ENCODE assay signal across 22 mouse cellular contexts in the genomic region with DNA sequence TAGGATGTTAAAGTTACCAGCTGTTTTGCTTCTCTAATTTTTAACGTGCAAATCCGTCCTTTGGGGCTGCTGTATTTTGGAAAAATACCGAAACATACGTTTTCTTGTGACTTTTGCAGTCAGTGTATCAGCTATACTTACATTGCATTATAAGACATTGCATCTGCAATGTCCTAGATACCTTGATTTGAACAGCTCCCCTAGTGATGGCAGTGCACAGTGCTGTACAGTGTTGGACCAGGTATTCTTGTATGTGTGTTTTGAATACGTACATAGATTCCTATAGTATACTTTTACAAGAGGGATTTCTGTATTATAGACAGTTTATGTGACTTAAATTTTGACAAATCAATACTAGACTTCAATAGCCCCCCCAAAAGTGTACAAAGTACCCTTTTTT. TPM values are rescaled to one million over a fixed set of nuclear protein-coding genes. Genes with fewer than 3 reads are reported as not detected.
DNase-seq lines count a peak whose midpoint lies in the region; ATAC-seq and TF ChIP-seq lines count a peak whose summit lies in the region.
"Had no signal": no experiment of that assay in that cellular context is flagged by ENCODE, and none has a peak within 500 bp of the region (broad histone marks: within the 10 kb centered on the region; RNA-seq: fewer than 3 reads in every experiment).

No protein-coding gene starts in this region.

- no peak overlapping the region for H3K4me3 ChIP-seq in forebrain, postnatal 0 days (ENCODE audit: low read depth, low read length)
- no peak overlapping the region for H3K4me3 ChIP-seq in forebrain, embryonic 14.5 days (ENCODE audit: low read depth, low read length)
- H3K4me3 ChIP-seq in hindbrain, postnatal 0 days (ENCODE audit: low read length), result no peak overlapping the region
- no peak overlapping the region for H3K4me3 ChIP-seq in hindbrain, embryonic 14.5 days (replicated peaks; ENCODE audit: low read length)
- H3K4me3 ChIP-seq in midbrain, postnatal 0 days (ENCODE audit: low read depth, low read length), result no peak overlapping the region
- H3K4me3 ChIP-seq in midbrain, embryonic 10.5 days, result no peak overlapping the region
- H3K4me3 ChIP-seq: embryonic facial prominence, embryonic 10.5 days; forebrain, embryonic 13.5 days; heart, embryonic 10.5 days; hindbrain, embryonic 15.5 days had no signal

- peaks cover 86% of the 10 kb centered on the region for H3K36me3 ChIP-seq in forebrain, postnatal 0 days (ENCODE audit: insufficient read depth)
- H3K36me3 ChIP-seq in forebrain, embryonic 14.5 days (ENCODE audit: control insufficient read depth, insufficient read depth, low read length), result peaks cover 98% of the 10 kb centered on the region
- H3K36me3 ChIP-seq in hindbrain, postnatal 0 days (ENCODE audit: insufficient read depth, low read length), result peaks cover 62% of the 10 kb centered on the region
- peaks cover 99% of the 10 kb centered on the region for H3K36me3 ChIP-seq in hindbrain, embryonic 14.5 days (replicated peaks; ENCODE audit: control insufficient read depth, insufficient read depth)
- H3K36me3 ChIP-seq in midbrain, postnatal 0 days (ENCODE audit: insufficient read depth, low read length), result peaks cover 70% of the 10 kb centered on the region
- peaks cover 100% of the 10 kb centered on the region for H3K36me3 ChIP-seq in midbrain, embryonic 10.5 days

- H3K4me2 ChIP-seq in forebrain, postnatal 0 days (ENCODE audit: low read depth), result no peak overlapping the region
- no peak overlapping the region for H3K4me2 ChIP-seq in forebrain, embryonic 14.5 days (ENCODE audit: low read length)
- H3K4me2 ChIP-seq in hindbrain, postnatal 0 days (ENCODE audit: low read depth, low read length), result no peak overlapping the region
- H3K4me2 ChIP-seq in hindbrain, embryonic 14.5 days (replicated peaks), result no peak overlapping the region
- no peak overlapping the region for H3K4me2 ChIP-seq in midbrain, postnatal 0 days (ENCODE audit: low read depth, low read length, poor library complexity, severe bottlenecking)
- H3K4me2 ChIP-seq: forebrain, embryonic 13.5 days; hindbrain, embryonic 15.5 days had no signal

- DNase-seq in forebrain, postnatal 0 days, result no peak
- DNase-seq in forebrain, embryonic 14.5 days (ENCODE audit: low spot score), result no peak
- DNase-seq in hindbrain, postnatal 0 days (ENCODE audit: low spot score), result peak; percentile 10
- DNase-seq in hindbrain, embryonic 14.5 days (ENCODE audit: low spot score), result no peak
- no peak for DNase-seq in midbrain, postnatal 0 days (ENCODE audit: low spot score)
- no peak for DNase-seq in midbrain, embryonic 10.5 days (ENCODE audit: low spot score)
- DNase-seq in cerebellum, postnatal 10 days, result no peak
- DNase-seq: adrenal gland, adult 2 months; adrenal gland, postnatal 25 days; B cell, adult 2 months; cerebellum, adult 18-20 months; cerebellum, adult 9-11 months; gastrocnemius, postnatal 10 days; heart, postnatal 14 days had no signal

- TF ChIP-seq CTCF in forebrain, postnatal 0 days (IDR thresholded peaks at IDR 0.05; ENCODE audit: low read depth), result peak; percentile 45
- TF ChIP-seq CTCF in hindbrain, postnatal 0 days (IDR thresholded peaks at IDR 0.05; ENCODE audit: low read depth), result peak; percentile 53
- TF ChIP-seq CTCF in midbrain, postnatal 0 days (IDR thresholded peaks at IDR 0.05), result peak; percentile 51

- no peak overlapping the region for H3K27ac ChIP-seq in forebrain, postnatal 0 days (ENCODE audit: low read depth, low read length)
- no peak overlapping the region for H3K27ac ChIP-seq in forebrain, embryonic 14.5 days (ENCODE audit: low read depth, low read length)
- no peak overlapping the region for H3K27ac ChIP-seq in hindbrain, postnatal 0 days
- H3K27ac ChIP-seq in hindbrain, embryonic 14.5 days, result no peak overlapping the region
- no peak overlapping the region for H3K27ac ChIP-seq in midbrain, postnatal 0 days (ENCODE audit: low read depth, low read length)
- no peak overlapping the region for H3K27ac ChIP-seq in midbrain, embryonic 10.5 days (replicated peaks)
- H3K27ac ChIP-seq: embryonic facial prominence, embryonic 10.5 days; forebrain, embryonic 13.5 days; heart, embryonic 10.5 days; hindbrain, embryonic 15.5 days had no signal

- no peaks in the 10 kb centered on the region for H3K27me3 ChIP-seq in forebrain, postnatal 0 days (ENCODE audit: insufficient read depth, low read length)
- no peaks in the 10 kb centered on the region for H3K27me3 ChIP-seq in forebrain, embryonic 14.5 days (replicated peaks; ENCODE audit: control insufficient read depth, insufficient read depth, low read length)
- H3K27me3 ChIP-seq in hindbrain, postnatal 0 days (ENCODE audit: insufficient read depth, low read length), result no peaks in the 10 kb centered on the region
- H3K27me3 ChIP-seq in hindbrain, embryonic 14.5 days (ENCODE audit: control insufficient read depth, insufficient read depth, low read length), result no peaks in the 10 kb centered on the region
- H3K27me3 ChIP-seq in midbrain, postnatal 0 days (ENCODE audit: insufficient read depth, low read length), result no peaks in the 10 kb centered on the region
- H3K27me3 ChIP-seq in midbrain, embryonic 10.5 days (ENCODE audit: low read depth, poor library complexity, severe bottlenecking), result no peaks in the 10 kb centered on the region
- H3K27me3 ChIP-seq: CH12.LX; forebrain, embryonic 13.5 days; hindbrain, embryonic 15.5 days; Patski had no signal

- no peaks in the 10 kb centered on the region for H3K9me3 ChIP-seq in forebrain, postnatal 0 days (ENCODE audit: low read length)
- no peaks in the 10 kb centered on the region for H3K9me3 ChIP-seq in forebrain, embryonic 14.5 days (replicated peaks; ENCODE audit: control insufficient read depth, low read length)
- H3K9me3 ChIP-seq in hindbrain, postnatal 0 days (ENCODE audit: low read length), result no peaks in the 10 kb centered on the region
- no peaks in the 10 kb centered on the region for H3K9me3 ChIP-seq in hindbrain, embryonic 14.5 days (ENCODE audit: control insufficient read depth, low read length)
- no peaks in the 10 kb centered on the region for H3K9me3 ChIP-seq in midbrain, postnatal 0 days (ENCODE audit: low read length)
- no peaks in the 10 kb centered on the region for H3K9me3 ChIP-seq in midbrain, embryonic 10.5 days (replicated peaks)
- H3K9me3 ChIP-seq: embryonic facial prominence, embryonic 10.5 days; forebrain, embryonic 13.5 days; heart, embryonic 10.5 days; hindbrain, embryonic 15.5 days had no signal

- peak; percentile 60 for ATAC-seq in forebrain, postnatal 0 days
- ATAC-seq in forebrain, embryonic 14.5 days, result no peak
- ATAC-seq in hindbrain, postnatal 0 days, result peak; percentile 75
- no peak for ATAC-seq in hindbrain, embryonic 14.5 days (ENCODE audit: low FRiP score)
- ATAC-seq in midbrain, postnatal 0 days (ENCODE audit: low FRiP score), result no peak
- peak; percentile 62 for ATAC-seq in megakaryocyte-erythroid progenitor cell, adult 5-6 weeks (replicated peaks; ENCODE audit: low FRiP score, low TSS enrichment, poor library complexity, severe bottlenecking)
- ATAC-seq: forebrain, embryonic 13.5 days; intestine, embryonic 16.5 days; Patski had no signal

- 95% methylated on average over 5 of the region's 5 CpGs for WGBS in forebrain, postnatal 0 days
- 93% methylated on average over 5 of the region's 5 CpGs for WGBS in forebrain, embryonic 14.5 days
- 93% methylated on average over 5 of the region's 5 CpGs for WGBS in hindbrain, postnatal 0 days
- WGBS in hindbrain, embryonic 14.5 days, result 96% methylated on average over 5 of the region's 5 CpGs
- WGBS in midbrain, postnatal 0 days, result 97% methylated on average over 5 of the region's 5 CpGs
- 93% methylated on average over 5 of the region's 5 CpGs for WGBS in midbrain, embryonic 10.5 days

- H3K9ac ChIP-seq in forebrain, postnatal 0 days, result no peak overlapping the region
- H3K9ac ChIP-seq in forebrain, embryonic 14.5 days (ENCODE audit: low read length), result no peak overlapping the region
- no peak overlapping the region for H3K9ac ChIP-seq in hindbrain, postnatal 0 days (replicated peaks; ENCODE audit: low read length)
- H3K9ac ChIP-seq in hindbrain, embryonic 14.5 days, result no peak overlapping the region
- no peak overlapping the region for H3K9ac ChIP-seq in midbrain, postnatal 0 days (replicated peaks; ENCODE audit: low read length, poor library complexity, severe bottlenecking)
- H3K9ac ChIP-seq: forebrain, embryonic 13.5 days; hindbrain, embryonic 15.5 days had no signal

- no peaks in the 10 kb centered on the region for H3K4me1 ChIP-seq in forebrain, postnatal 0 days (ENCODE audit: insufficient read depth)
- no peaks in the 10 kb centered on the region for H3K4me1 ChIP-seq in forebrain, embryonic 14.5 days (ENCODE audit: control insufficient read depth, insufficient read depth, low read length)
- H3K4me1 ChIP-seq in hindbrain, postnatal 0 days (ENCODE audit: insufficient read depth, low read length), result no peaks in the 10 kb centered on the region
- H3K4me1 ChIP-seq in hindbrain, embryonic 14.5 days (replicated peaks; ENCODE audit: control insufficient read depth, insufficient read depth, low read length), result no peaks in the 10 kb centered on the region
- H3K4me1 ChIP-seq in midbrain, postnatal 0 days (ENCODE audit: insufficient read depth, low read length), result no peaks in the 10 kb centered on the region
- H3K4me1 ChIP-seq in midbrain, embryonic 10.5 days, result no peaks in the 10 kb centered on the region
- H3K4me1 ChIP-seq: embryonic facial prominence, embryonic 10.5 days; forebrain, embryonic 13.5 days; heart, embryonic 10.5 days; hindbrain, embryonic 15.5 days had no signal

RNA-seq across cellular contexts. Expression of a gene that starts 8.9 kb away (rescaled TPM):
- total RNA-seq in forebrain, postnatal 0 days (2014; rRNA removed), result 57.9 and 60.8 TPM in 2 replicates
- 47.5 and 49.9 TPM in 2 replicates for polyA plus RNA-seq in forebrain, postnatal 0 days (2015; fragmentation: Nextera tagmentation; extraction: Ambion mirVana)
- polyA plus RNA-seq in forebrain, embryonic 14.5 days (2014; fragmentation: Nextera tagmentation; extraction: Ambion mirVana), result 64.4 and 68.5 TPM in 2 replicates
- total RNA-seq in hindbrain, postnatal 0 days (2014; rRNA removed), result 51.5 and 68.4 TPM in 2 replicates
- polyA plus RNA-seq in hindbrain, postnatal 0 days (2015; fragmentation: Nextera tagmentation; extraction: Ambion mirVana), result 48.7 and 49.2 TPM in 2 replicates
- polyA plus RNA-seq in hindbrain, embryonic 14.5 days (2014; fragmentation: Nextera tagmentation; extraction: Ambion mirVana), result 69.6 and 72.1 TPM in 2 replicates
- total RNA-seq in midbrain, postnatal 0 days (2014; rRNA removed), result 48.9 and 53.6 TPM in 2 replicates
- 48.1 and 49.9 TPM in 2 replicates for polyA plus RNA-seq in midbrain, postnatal 0 days (2015; fragmentation: Nextera tagmentation; extraction: Ambion mirVana)
- polyA plus RNA-seq in midbrain, embryonic 10.5 days (2016; fragmentation: Nextera tagmentation; extraction: Ambion mirVana), result 47.1 and 52.9 TPM in 2 replicates
- 59.7 and 79.5 TPM in 2 replicates for total RNA-seq in megakaryocyte-erythroid progenitor cell, adult 5-6 weeks (2014; fragmentation: Nextera tagmentation)
- total RNA-seq in megakaryocyte-erythroid progenitor cell, adult 5-6 weeks (2017), result 142 and 152 TPM in 2 replicates

RNA-seq across cellular contexts. Expression of a gene that starts 18.5 kb away (rescaled TPM):
- total RNA-seq in forebrain, postnatal 0 days (2014; rRNA removed), result 49.3 and 53.0 TPM in 2 replicates
- 40.2 and 43.9 TPM in 2 replicates for polyA plus RNA-seq in forebrain, postnatal 0 days (2015; fragmentation: Nextera tagmentation; extraction: Ambion mirVana)
- 77.2 and 82.5 TPM in 2 replicates for polyA plus RNA-seq in forebrain, embryonic 14.5 days (2014; fragmentation: Nextera tagmentation; extraction: Ambion mirVana)
- 56.3 and 57.4 TPM in 2 replicates for total RNA-seq in hindbrain, postnatal 0 days (2014; rRNA removed)
- 40.6 and 42.8 TPM in 2 replicates for polyA plus RNA-seq in hindbrain, postnatal 0 days (2015; fragmentation: Nextera tagmentation; extraction: Ambion mirVana)
- polyA plus RNA-seq in hindbrain, embryonic 14.5 days (2014; fragmentation: Nextera tagmentation; extraction: Ambion mirVana), result 55.9 and 56.6 TPM in 2 replicates
- total RNA-seq in midbrain, postnatal 0 days (2014; rRNA removed), result 43.5 and 50.4 TPM in 2 replicates
- 43.2 and 47.9 TPM in 2 replicates for polyA plus RNA-seq in midbrain, postnatal 0 days (2015; fragmentation: Nextera tagmentation; extraction: Ambion mirVana)
- 67.7 and 71.9 TPM in 2 replicates for polyA plus RNA-seq in midbrain, embryonic 10.5 days (2016; fragmentation: Nextera tagmentation; extraction: Ambion mirVana)
- 52.9 and 80.9 TPM in 2 replicates for total RNA-seq in megakaryocyte-erythroid progenitor cell, adult 5-6 weeks (2014; fragmentation: Nextera tagmentation)
- total RNA-seq in megakaryocyte-erythroid progenitor cell, adult 5-6 weeks (2017), result 58.9 and 68.9 TPM in 2 replicates

RNA-seq across cellular contexts. Expression of a gene that starts 18.6 kb away (rescaled TPM):
- total RNA-seq in forebrain, postnatal 0 days (2014; rRNA removed), result 143 and 195 TPM in 2 replicates
- 267 and 334 TPM in 2 replicates for polyA plus RNA-seq in forebrain, postnatal 0 days (2015; fragmentation: Nextera tagmentation; extraction: Ambion mirVana)
- polyA plus RNA-seq in forebrain, embryonic 14.5 days (2014; fragmentation: Nextera tagmentation; extraction: Ambion mirVana), result 283 and 324 TPM in 2 replicates
- total RNA-seq in hindbrain, postnatal 0 days (2014; rRNA removed), result 91.8 and 101 TPM in 2 replicates
- 273 TPM in 2 replicates for polyA plus RNA-seq in hindbrain, postnatal 0 days (2015; fragmentation: Nextera tagmentation; extraction: Ambion mirVana)
- polyA plus RNA-seq in hindbrain, embryonic 14.5 days (2014; fragmentation: Nextera tagmentation; extraction: Ambion mirVana), result 241 and 266 TPM in 2 replicates
- 93.1 and 130 TPM in 2 replicates for total RNA-seq in midbrain, postnatal 0 days (2014; rRNA removed)
- polyA plus RNA-seq in midbrain, postnatal 0 days (2015; fragmentation: Nextera tagmentation; extraction: Ambion mirVana), result 253 and 257 TPM in 2 replicates
- polyA plus RNA-seq in midbrain, embryonic 10.5 days (2016; fragmentation: Nextera tagmentation; extraction: Ambion mirVana), result 279 and 297 TPM in 2 replicates
- 161 and 162 TPM in 2 replicates for total RNA-seq in megakaryocyte-erythroid progenitor cell, adult 5-6 weeks (2014; fragmentation: Nextera tagmentation)
- 154 and 171 TPM in 2 replicates for total RNA-seq in megakaryocyte-erythroid progenitor cell, adult 5-6 weeks (2017)

RNA-seq across cellular contexts. Expression of a gene that starts 46.0 kb away (rescaled TPM):
- total RNA-seq in forebrain, postnatal 0 days (2014; rRNA removed), result 1.00 and 1.2 TPM in 2 replicates
- 0.86 and 1.0 TPM in 2 replicates for polyA plus RNA-seq in forebrain, postnatal 0 days (2015; fragmentation: Nextera tagmentation; extraction: Ambion mirVana)
- 0.77 TPM in 2 replicates for polyA plus RNA-seq in forebrain, embryonic 14.5 days (2014; fragmentation: Nextera tagmentation; extraction: Ambion mirVana)
- 0.94 and 1.2 TPM in 2 replicates for total RNA-seq in hindbrain, postnatal 0 days (2014; rRNA removed)
- 0.76 and 1.2 TPM in 2 replicates for polyA plus RNA-seq in hindbrain, postnatal 0 days (2015; fragmentation: Nextera tagmentation; extraction: Ambion mirVana)
- 0.37 and 0.48 TPM in 2 replicates for polyA plus RNA-seq in hindbrain, embryonic 14.5 days (2014; fragmentation: Nextera tagmentation; extraction: Ambion mirVana)
- 0.22 and 0.94 TPM in 2 replicates for total RNA-seq in midbrain, postnatal 0 days (2014; rRNA removed)
- 0.97 and 1.1 TPM in 2 replicates for polyA plus RNA-seq in midbrain, postnatal 0 days (2015; fragmentation: Nextera tagmentation; extraction: Ambion mirVana)
- 3.6 and 3.7 TPM in 2 replicates for polyA plus RNA-seq in midbrain, embryonic 10.5 days (2016; fragmentation: Nextera tagmentation; extraction: Ambion mirVana)
- total RNA-seq in megakaryocyte-erythroid progenitor cell, adult 5-6 weeks (2014; fragmentation: Nextera tagmentation), result 3.0 and 9.8 TPM in 2 replicates
- 0.91 and 1.3 TPM in 2 replicates for total RNA-seq in megakaryocyte-erythroid progenitor cell, adult 5-6 weeks (2017)

Comparison
In these comparisons a context has a peak if more than half of its experiments do, and no peak if none do; other contexts are left out.
1. ATAC-seq: peak in forebrain, postnatal 0 days (single experiment), hindbrain, postnatal 0 days (single experiment) and megakaryocyte-erythroid progenitor cell, adult 5-6 weeks (single experiment); none in forebrain, embryonic 14.5 days (single experiment), hindbrain, embryonic 14.5 days (single experiment) and midbrain, postnatal 0 days (single experiment).
2. Peak in every context shown above with its lines, with median percentiles within 50 percentile points of each other: CTCF ChIP-seq.